Mouse (Mus musculus) heart, postnatal 0 days (tissue): ENCODE measurements around the gene Tmprss11b.

Experiments used
- CTCF ChIP-seq: IDR thresholded peaks from 2 replicates; pipeline ENCODE4 v1.5.1; 2016; ENCODE audit warnings: antibody characterized with exemption, control low read depth, low read depth
- EP300 ChIP-seq: IDR thresholded peaks from 2 replicates; pipeline ENCODE4 v1.6.1; 2016; ENCODE audit warnings: antibody characterized with exemption, low read depth

- no peak for TF ChIP-seq CTCF
- no peak for TF ChIP-seq EP300
Measured at GRCm38 (mm10) chr5:86725021-86725420, 48.9 kb upstream of the Tmprss11b start.
